Mouse (Mus musculus) heart, postnatal 0 days (tissue): ENCODE results near the gene Stmn1. TPM values are rescaled to one million over a fixed set of nuclear protein-coding genes. Genes with fewer than 3 reads are reported as not detected.

Experiments used
- ATAC-seq: fragments of 200-750 bp; cut with Nextera tagmentation; 2 replicates; pipeline ENCODE4 v1.8.0; 2017; ENCODE audit warnings: low read depth, moderate number of reproducible peaks, moderate library complexity; ENCODE audit not compliant: insufficient read depth
- DNase-seq: peaks from one replicate; pipeline ENCODE4 v3.0.0-alpha.2; 2016; ENCODE audit warnings: low spot score
- H3K27ac ChIP-seq: fragments of 300-500 bp; sonication (generic); 2 replicates; pipeline ENCODE4 v1.5.1; 2014; ENCODE audit warnings: low read depth, mild to moderate bottlenecking
- H3K27me3 ChIP-seq: fragments of 300-500 bp; sonication (generic); 2 replicates; pipeline ENCODE4 v1.6.1; 2014; ENCODE audit warnings: low read length, mixed read lengths; ENCODE audit not compliant: control insufficient read depth, insufficient read depth
- H3K36me3 ChIP-seq: fragments of 300-500 bp; sonication (generic); replicated peaks from 2 replicates; pipeline ENCODE4 v1.6.1; 2014; ENCODE audit warnings: low read length, mixed read lengths; ENCODE audit not compliant: control insufficient read depth, insufficient read depth
- H3K4me1 ChIP-seq: fragments of 300-500 bp; sonication (generic); 2 replicates; pipeline ENCODE4 v1.6.1; 2014; ENCODE audit warnings: antibody characterized with exemption; ENCODE audit not compliant: control insufficient read depth, insufficient read depth
- H3K4me2 ChIP-seq: fragments of 300-500 bp; sonication (generic); 2 replicates; pipeline ENCODE4 v1.6.1; 2014; ENCODE audit warnings: low read depth, mild to moderate bottlenecking, low read length, moderate library complexity
- H3K4me3 ChIP-seq: fragments of 300-500 bp; sonication (generic); 2 replicates; pipeline ENCODE4 v1.5.1; 2014; ENCODE audit warnings: low read depth, low read length
- H3K9ac ChIP-seq: fragments of 300-500 bp; sonication (generic); replicated peaks from 2 replicates; pipeline ENCODE4 v1.6.1; 2014; ENCODE audit warnings: low read depth, low read length, mixed read lengths
- H3K9me3 ChIP-seq: fragments of 300-500 bp; sonication (generic); replicated peaks from 2 replicates; pipeline ENCODE4 v1.6.1; 2016; ENCODE audit warnings: low read length; ENCODE audit not compliant: control insufficient read depth
- CTCF ChIP-seq: IDR thresholded peaks from 2 replicates; pipeline ENCODE4 v1.5.1; 2016; ENCODE audit warnings: antibody characterized with exemption, control low read depth, low read depth
- EP300 ChIP-seq: IDR thresholded peaks from 2 replicates; pipeline ENCODE4 v1.6.1; 2016; ENCODE audit warnings: antibody characterized with exemption, low read depth
- WGBS: fragments of 180-500 bp; shearing (Covaris S2); extraction: QIAGEN DNeasy Blood & Tissue Kit; methylation state at CpG from one replicate; pipeline ENCODE4 v1.1.7; 2014; 5-methylcytosine and 5-hydroxymethylcytosine counted together
- polyA plus RNA-seq: library from polyadenylated mRNA; unstranded; fragments of >200 nt; fragmentation: Nextera tagmentation; extraction: Ambion mirVana; gene quantifications from 2 replicates; pipeline ENCODE4 v1.2.1, GENCODE M21; 2015
- total RNA-seq: library from RNA; depleted of rRNA; stranded (reverse); fragments of >200 nt; gene quantifications from 2 replicates; pipeline ENCODE4 v1.2.3, GENCODE M21; 2014; ENCODE audit warnings: low replicate concordance; rRNA removed

Gene Stmn1
- 149 and 227 TPM in 2 replicates for total RNA-seq
- polyA plus RNA-seq = 372 and 387 TPM in 2 replicates

- 0% methylated on average over 31 of the region's 31 CpGs for WGBS
- peak within 1 kb of the TSS; percentile 87 for H3K4me3 ChIP-seq
- no peaks in the 10 kb centered on the region for H3K27me3 ChIP-seq
- H3K27ac ChIP-seq = peak within 1 kb of the TSS; percentile 80
- ATAC-seq = peak; percentile 93
- peaks cover 25% of the 10 kb centered on the region for H3K36me3 ChIP-seq
- H3K4me2 ChIP-seq = peak within 1 kb of the TSS; percentile 98
- TF ChIP-seq CTCF (no peak), EP300 (no peak)
- DNase-seq = peak; percentile 93
- H3K4me1 ChIP-seq = 0 out of 2 replicates have a peak, but pooled peaks cover 7% of the 10 kb centered on the region
- H3K9ac ChIP-seq = peak within 1 kb of the TSS; percentile 71
- H3K9me3 ChIP-seq = no peaks in the 10 kb centered on the region
Measured at GRCm38 (mm10) chr4:134468215-134468575, at the start of gene Stmn1. Gene Stmn1 (plus strand): TSS chr4:134468320.

GRCm38 (mm10) chr4:134421971-134422370, 46.1 kb upstream of the Stmn1 start:
- Histone ChIP-seq H3K4me2 (no peak overlapping the region), H3K9me3 (no peaks in the 10 kb centered on the region), H3K9ac (no peak overlapping the region), H3K4me1 (no peaks in the 10 kb centered on the region), H3K36me3 (peaks cover 26% of the 10 kb centered on the region), H3K27ac (no peak overlapping the region), H3K27me3 (no peaks in the 10 kb centered on the region), H3K4me3 (no peak overlapping the region)
- TF ChIP-seq EP300 (no peak), CTCF (no peak)
- WGBS = 50% methylated on average over 11 of the region's 11 CpGs
- no peak for DNase-seq
- no peak for ATAC-seq

GRCm38 (mm10) chr4:134423949-134424348, 44.2 kb upstream of the Stmn1 start:
- H3K9ac ChIP-seq = no peak overlapping the region
- ATAC-seq = no peak
- peaks cover 26% of the 10 kb centered on the region for H3K36me3 ChIP-seq

GRCm38 (mm10) chr4:134425088-134425487, 43.0 kb upstream of the Stmn1 start:
- Histone ChIP-seq H3K4me3 (no peak overlapping the region), H3K36me3 (peaks cover 26% of the 10 kb centered on the region), H3K9ac (no peak overlapping the region), H3K27me3 (no peaks in the 10 kb centered on the region), H3K4me2 (no peak overlapping the region), H3K9me3 (no peaks in the 10 kb centered on the region), H3K4me1 (no peaks in the 10 kb centered on the region), H3K27ac (no peak overlapping the region)
- no peak for ATAC-seq
- 61% methylated on average over 7 of the region's 7 CpGs for WGBS
- no peak for TF ChIP-seq CTCF
- TF ChIP-seq EP300 = no peak
- no peak for DNase-seq

More at GRCm38 (mm10) chr4:134423949-134424348, 44.2 kb upstream of the Stmn1 start:
- H3K27me3 ChIP-seq = no peaks in the 10 kb centered on the region
- no peaks in the 10 kb centered on the region for H3K4me1 ChIP-seq
- no peak overlapping the region for H3K4me3 ChIP-seq
- TF ChIP-seq CTCF (no peak), EP300 (no peak)
- DNase-seq = no peak
- WGBS = 89% methylated on average over 7 of the region's 7 CpGs
- H3K4me2 ChIP-seq = no peak overlapping the region
- H3K27ac ChIP-seq = no peak overlapping the region
- no peaks in the 10 kb centered on the region for H3K9me3 ChIP-seq

GRCm38 (mm10) chr4:134430381-134431004, 37.6 kb upstream of the Stmn1 start:
- no peak overlapping the region for H3K27ac ChIP-seq
- no peak for TF ChIP-seq CTCF
- no peak for TF ChIP-seq EP300
- no peaks in the 10 kb centered on the region for H3K9me3 ChIP-seq
- no peak overlapping the region for H3K9ac ChIP-seq
- H3K36me3 ChIP-seq = 0 out of 2 replicates have a peak, but pooled peaks cover 6% of the 10 kb centered on the region
- no peak overlapping the region for H3K4me3 ChIP-seq
- no peaks in the 10 kb centered on the region for H3K27me3 ChIP-seq
- ATAC-seq (no peak), DNase-seq (no peak)
- H3K4me1 ChIP-seq = no peaks in the 10 kb centered on the region
- no peak overlapping the region for H3K4me2 ChIP-seq
- 45% methylated on average over 23 of the region's 23 CpGs for WGBS
